Mouse (Mus musculus): ENCODE data around the gene Olfr1461. TPM values are rescaled to one million over a fixed set of nuclear protein-coding genes. Genes with fewer than 3 reads are reported as not detected.

Olfr1461 gene
- not detected in 2 replicates for polyA plus RNA-seq (2014; fragmentation: Nextera tagmentation; extraction: Ambion mirVana)

GRCm38 (mm10) chr19:13162700-13163099 is at the start of gene Olfr1461:
Olfr1461 (plus strand) TSS chr19:13163000.
- H3K4me3 ChIP-seq (ENCODE audit: low read depth, low read length) = no peak within 1 kb of the TSS
- H3K9me3 ChIP-seq (ENCODE audit: control insufficient read depth, low read length) = no peaks in the 10 kb centered on the region
- no peaks in the 10 kb centered on the region for H3K4me1 ChIP-seq (replicated peaks; ENCODE audit: control insufficient read depth, insufficient read depth, low read length)
- H3K36me3 ChIP-seq (ENCODE audit: control insufficient read depth, insufficient read depth, low read length) = no peaks in the 10 kb centered on the region
- no peaks in the 10 kb centered on the region for H3K27me3 ChIP-seq (ENCODE audit: control insufficient read depth, insufficient read depth, low read length)
- DNase-seq (ENCODE audit: low spot score) (no peak), ATAC-seq (ENCODE audit: low FRiP score) (no peak)
- WGBS = 56% methylated on average over 1 of the region's 1 CpGs
- no peak within 1 kb of the TSS for H3K27ac ChIP-seq (ENCODE audit: low read depth, low read length)
- no peak within 1 kb of the TSS for H3K4me2 ChIP-seq (replicated peaks; ENCODE audit: low read depth, low read length)
- H3K9ac ChIP-seq (ENCODE audit: low read depth, low read length) = no peak within 1 kb of the TSS

GRCm38 (mm10) chr19:13149449-13149848 is 13.4 kb upstream of the Olfr1461 start, which contains the start of gene Olfr1459:
Olfr1459 (minus strand) TSS chr19:13149549.
- no peaks in the 10 kb centered on the region for H3K27me3 ChIP-seq (ENCODE audit: control insufficient read depth, insufficient read depth, low read length)
- WGBS = 83% methylated on average over 1 of the region's 1 CpGs
- H3K4me3 ChIP-seq (ENCODE audit: low read depth, low read length) = no peak within 1 kb of the TSS
- H3K9ac ChIP-seq (ENCODE audit: low read depth, low read length) = no peak within 1 kb of the TSS
- ATAC-seq (ENCODE audit: low FRiP score) = no peak
- no peak for DNase-seq (ENCODE audit: low spot score)
- no peaks in the 10 kb centered on the region for H3K4me1 ChIP-seq (replicated peaks; ENCODE audit: control insufficient read depth, insufficient read depth, low read length)
- H3K36me3 ChIP-seq (ENCODE audit: control insufficient read depth, insufficient read depth, low read length) = no peaks in the 10 kb centered on the region
- H3K9me3 ChIP-seq (ENCODE audit: control insufficient read depth, low read length) = 0 out of 2 replicates have a peak, but pooled peaks cover 8% of the 10 kb centered on the region
- no peak within 1 kb of the TSS for H3K27ac ChIP-seq (ENCODE audit: low read depth, low read length)
- H3K4me2 ChIP-seq (replicated peaks; ENCODE audit: low read depth, low read length) = no peak within 1 kb of the TSS

GRCm38 (mm10) chr19:13185434-13185833 is 22.6 kb downstream of the Olfr1461 start, which contains the start of gene Olfr1462:
Olfr1462 (plus strand) TSS chr19:13185734.
- no peak for DNase-seq (ENCODE audit: low spot score)
- Histone ChIP-seq H3K4me3 (ENCODE audit: low read depth, low read length) (no peak within 1 kb of the TSS), H3K4me1 (replicated peaks; ENCODE audit: control insufficient read depth, insufficient read depth, low read length) (no peaks in the 10 kb centered on the region), H3K27ac (ENCODE audit: low read depth, low read length) (no peak within 1 kb of the TSS), H3K36me3 (ENCODE audit: control insufficient read depth, insufficient read depth, low read length) (no peaks in the 10 kb centered on the region), H3K4me2 (replicated peaks; ENCODE audit: low read depth, low read length) (no peak within 1 kb of the TSS), H3K9me3 (ENCODE audit: control insufficient read depth, low read length) (no peaks in the 10 kb centered on the region), H3K27me3 (ENCODE audit: control insufficient read depth, insufficient read depth, low read length) (no peaks in the 10 kb centered on the region), H3K9ac (ENCODE audit: low read depth, low read length) (no peak within 1 kb of the TSS)
- 87% methylated on average over 1 of the region's 1 CpGs for WGBS
- ATAC-seq (ENCODE audit: low FRiP score) = no peak

Other genes with a start within 250 kb of the Olfr1461 start
- not detected in 2 replicates for gene Olfr1448, start 238.6 kb upstream of the Olfr1461 start, polyA plus RNA-seq (2014; fragmentation: Nextera tagmentation; extraction: Ambion mirVana)
- not detected in 2 replicates for gene Olfr1449, start 232.2 kb upstream of the Olfr1461 start, polyA plus RNA-seq (2014; fragmentation: Nextera tagmentation; extraction: Ambion mirVana)
- not detected in 2 replicates for gene Olfr1450, start 212.7 kb upstream of the Olfr1461 start, polyA plus RNA-seq (2014; fragmentation: Nextera tagmentation; extraction: Ambion mirVana)
- not detected in 2 replicates for gene Olfr1451, start 168.0 kb upstream of the Olfr1461 start, polyA plus RNA-seq (2014; fragmentation: Nextera tagmentation; extraction: Ambion mirVana)
- gene Olfr1453, start 134.7 kb upstream of the Olfr1461 start, polyA plus RNA-seq (2014; fragmentation: Nextera tagmentation; extraction: Ambion mirVana) = not detected in 2 replicates
- not detected in 2 replicates for gene Olfr1454, start 102.4 kb upstream of the Olfr1461 start, polyA plus RNA-seq (2014; fragmentation: Nextera tagmentation; extraction: Ambion mirVana)
- gene Olfr1457, start 65.1 kb upstream of the Olfr1461 start, polyA plus RNA-seq (2014; fragmentation: Nextera tagmentation; extraction: Ambion mirVana) = not detected in 2 replicates
- not detected in 2 replicates for gene Olfr1458, start 56.2 kb upstream of the Olfr1461 start, polyA plus RNA-seq (2014; fragmentation: Nextera tagmentation; extraction: Ambion mirVana)
- gene Olfr1459, start 13.5 kb upstream of the Olfr1461 start, polyA plus RNA-seq (2014; fragmentation: Nextera tagmentation; extraction: Ambion mirVana) = 0.02 TPM in 1 of 2 replicates, not detected in the other
- gene Olfr1462, start 22.7 kb downstream of the Olfr1461 start, polyA plus RNA-seq (2014; fragmentation: Nextera tagmentation; extraction: Ambion mirVana) = not detected in 2 replicates
- not detected in 2 replicates for gene Olfr1463, start 68.3 kb downstream of the Olfr1461 start, polyA plus RNA-seq (2014; fragmentation: Nextera tagmentation; extraction: Ambion mirVana)
- not detected in 2 replicates for gene Olfr1465, start 152.5 kb downstream of the Olfr1461 start, polyA plus RNA-seq (2014; fragmentation: Nextera tagmentation; extraction: Ambion mirVana)
- gene Olfr1466, start 175.9 kb downstream of the Olfr1461 start, polyA plus RNA-seq (2014; fragmentation: Nextera tagmentation; extraction: Ambion mirVana) = not detected in 2 replicates
- not detected in 2 replicates for gene Olfr1467, start 199.2 kb downstream of the Olfr1461 start, polyA plus RNA-seq (2014; fragmentation: Nextera tagmentation; extraction: Ambion mirVana)
- gene Olfr1469, start 244.8 kb downstream of the Olfr1461 start, polyA plus RNA-seq (2014; fragmentation: Nextera tagmentation; extraction: Ambion mirVana) = not detected in 2 replicates